Mouse (Mus musculus): ENCODE results near the gene Ier3. TPM values are rescaled to one million over a fixed set of nuclear protein-coding genes. Genes with fewer than 3 reads are reported as not detected.

Ier3 gene
- 10 to 100 TPM; 23.9 to 27.8 TPM for total RNA-seq (2021)
- long read RNA-seq, experiment 1, transcript Ier3-201 (2 exons, 1,131 nt): major isoform, 5 of 5 reads
- long read RNA-seq, experiment 1, partial matches to known transcripts: 0 of 5 reads
- long read RNA-seq, experiment 1, other reads (novel, unspliced or antisense): 0 of 5 reads
- long read RNA-seq, experiment 2, partial matches to known transcripts: 0 of 3 reads
- long read RNA-seq, experiment 2, other reads (novel, unspliced or antisense): 1 of 3 reads

- peak; percentile 84 to 88 for DNase-seq
- intact Hi-C loops (cut with DNase I): loop anchor here (2.0 kb wide), 1 partner anchor 35 kb away; no protein-coding TSS in a partner anchor
Measured at GRCm38 (mm10) chr17:35821439-35822430, at the start of gene Ier3. Gene Ier3, plus strand, starts transcription at chr17:35821684.

DNA sequence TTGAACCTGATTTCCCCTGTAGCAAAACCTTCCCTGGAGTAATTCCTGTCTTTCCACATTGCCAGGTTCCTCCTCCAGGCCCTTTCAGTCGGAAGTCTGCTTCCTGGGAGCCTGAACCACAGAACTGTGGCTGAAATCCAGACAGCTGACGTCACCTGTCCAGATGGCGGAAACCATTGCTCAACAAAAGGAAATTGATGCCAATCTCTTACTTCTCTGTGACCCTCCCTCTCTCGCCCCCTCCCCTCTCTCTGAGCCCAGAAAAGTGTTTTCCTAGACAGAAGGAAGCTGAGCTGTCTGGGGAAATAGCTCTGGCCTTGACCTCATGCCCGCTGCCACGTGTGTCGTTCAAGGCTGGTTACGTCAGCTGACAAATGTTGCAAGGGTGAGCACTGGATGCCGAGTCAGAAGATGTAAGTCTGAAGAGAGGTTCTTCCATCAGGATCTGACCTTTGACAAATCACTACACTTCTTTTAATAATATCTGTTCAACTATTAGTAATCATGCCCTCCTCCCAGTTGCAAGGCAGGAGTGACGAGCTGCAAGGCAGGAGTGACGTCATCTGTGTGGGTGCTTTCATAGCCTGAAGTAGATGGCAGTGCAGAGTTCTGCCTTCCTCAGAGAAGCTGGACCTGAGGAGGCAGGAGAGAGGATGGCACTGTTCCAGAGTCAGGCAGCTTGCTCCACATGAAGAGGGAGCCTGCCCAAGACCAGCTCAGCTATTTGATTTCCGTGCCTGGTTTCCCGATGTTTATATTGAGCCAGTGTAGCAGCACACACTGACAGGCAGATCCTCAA lies 44.5 kb upstream of the Ier3 start:
- intact Hi-C loops (cut with DNase I): no loop called here
- peak; percentile 84 to 88 for DNase-seq

- intact Hi-C loops (cut with DNase I): no loop called here
- DNase-seq: no peak
Measured at GRCm38 (mm10) chr17:35778965-35779364, 42.5 kb upstream of the Ier3 start.

GRCm38 (mm10) chr17:35779466-35780205 lies 41.8 kb upstream of the Ier3 start:
- DNase-seq: no peak
- intact Hi-C loops (cut with DNase I): no loop called here

GRCm38 (mm10) chr17:35780362-35780761 lies 41.1 kb upstream of the Ier3 start:
- no peak for DNase-seq
- intact Hi-C loops (cut with DNase I): no loop called here

DNA sequence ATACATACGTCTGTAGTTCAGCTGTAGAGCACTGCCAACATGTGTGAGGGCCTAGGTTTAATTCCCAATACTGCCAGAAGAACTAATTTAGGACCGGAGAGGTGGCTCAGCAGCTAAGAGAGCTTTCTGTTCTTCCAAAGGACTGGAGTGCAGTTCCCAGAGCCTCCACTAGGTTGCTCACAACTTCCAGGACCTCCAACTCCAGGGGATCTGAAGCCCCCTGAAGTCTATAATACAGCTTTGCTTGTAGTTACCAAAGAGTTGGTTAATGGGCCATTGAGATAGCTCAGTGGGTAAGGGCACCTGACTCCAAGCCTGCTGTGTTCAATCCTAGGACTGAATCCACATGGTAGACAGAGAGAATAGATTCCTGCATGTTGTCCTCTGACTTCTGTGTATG lies 39.1 kb upstream of the Ier3 start:
- intact Hi-C loops (cut with DNase I): no loop called here
- DNase-seq: no peak

GRCm38 (mm10) chr17:35782924-35783323 lies 38.6 kb upstream of the Ier3 start:
- DNase-seq: no peak
- intact Hi-C loops (cut with DNase I): no loop called here

DNA sequence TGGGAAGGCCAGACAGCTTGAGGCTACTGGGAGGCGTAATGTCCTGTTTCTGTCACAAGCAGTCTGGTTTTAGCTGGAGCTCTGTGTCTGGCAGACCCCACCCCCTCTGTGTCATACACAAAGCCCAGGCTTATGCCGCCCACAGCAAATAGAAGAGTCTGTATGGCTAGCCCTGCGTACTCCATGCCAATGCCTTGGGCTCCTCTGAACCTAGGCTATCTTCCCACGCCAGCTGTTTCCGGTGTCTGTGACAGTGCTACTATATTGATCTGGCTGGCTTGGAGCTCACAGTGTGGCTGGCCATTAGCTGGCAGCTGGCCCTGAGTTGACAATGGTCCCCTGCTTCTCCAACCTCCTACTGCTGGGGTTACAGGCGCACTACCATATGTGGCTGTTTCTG lies 37.5 kb upstream of the Ier3 start:
- DNase-seq: no peak
- intact Hi-C loops (cut with DNase I): no loop called here

DNA sequence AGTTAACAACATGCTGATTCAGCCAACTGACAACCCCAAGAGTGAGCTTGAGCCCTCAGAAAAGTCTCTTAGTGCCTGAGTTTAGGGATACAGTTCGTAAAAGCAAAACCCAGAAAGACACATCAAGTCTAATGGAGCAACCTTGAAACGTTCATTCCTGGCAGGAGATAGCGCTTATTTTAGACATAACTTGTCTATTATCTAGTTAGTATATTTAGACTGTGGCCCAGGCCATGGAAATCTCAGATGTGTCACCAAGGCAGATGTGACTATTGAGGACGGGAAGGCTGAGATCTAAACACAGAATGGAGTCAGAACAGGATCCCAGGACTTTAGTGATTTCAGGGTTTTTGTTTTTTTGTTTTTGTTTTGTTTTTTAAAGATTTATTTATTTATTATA lies 36.3 kb upstream of the Ier3 start:
- DNase-seq: no peak
- intact Hi-C loops (cut with DNase I): no loop called here

- no peak for DNase-seq
- intact Hi-C loops (cut with DNase I): loop anchor here (2.0 kb wide), 1 partner anchor 33 kb away; the partner anchor contains the start of gene Ier3
Measured at GRCm38 (mm10) chr17:35787493-35787892, 34.0 kb upstream of the Ier3 start.

GRCm38 (mm10) chr17:35788025-35788424 lies 33.5 kb upstream of the Ier3 start:
- intact Hi-C loops (cut with DNase I): no loop called here
- DNase-seq: no peak

DNA sequence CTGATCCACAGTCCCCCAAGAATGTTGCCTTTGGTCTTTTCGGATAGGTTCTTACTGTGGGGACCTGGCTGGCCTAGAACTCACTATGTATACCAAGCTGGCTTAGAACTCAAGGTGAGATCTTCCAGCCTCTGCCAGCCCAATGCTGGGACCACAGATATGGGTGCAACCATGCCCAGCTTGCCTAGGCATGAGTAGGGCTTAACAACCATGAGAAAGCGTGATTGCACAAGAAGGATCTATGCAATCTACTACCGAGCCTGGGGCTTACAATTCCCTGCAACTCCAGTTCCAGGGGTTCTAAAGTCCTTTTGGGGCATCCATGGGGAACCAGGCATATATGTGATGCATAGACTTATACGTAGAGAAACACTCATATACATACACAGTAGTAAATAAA lies 30.6 kb upstream of the Ier3 start:
- no peak for DNase-seq
- intact Hi-C loops (cut with DNase I): no loop called here

DNA sequence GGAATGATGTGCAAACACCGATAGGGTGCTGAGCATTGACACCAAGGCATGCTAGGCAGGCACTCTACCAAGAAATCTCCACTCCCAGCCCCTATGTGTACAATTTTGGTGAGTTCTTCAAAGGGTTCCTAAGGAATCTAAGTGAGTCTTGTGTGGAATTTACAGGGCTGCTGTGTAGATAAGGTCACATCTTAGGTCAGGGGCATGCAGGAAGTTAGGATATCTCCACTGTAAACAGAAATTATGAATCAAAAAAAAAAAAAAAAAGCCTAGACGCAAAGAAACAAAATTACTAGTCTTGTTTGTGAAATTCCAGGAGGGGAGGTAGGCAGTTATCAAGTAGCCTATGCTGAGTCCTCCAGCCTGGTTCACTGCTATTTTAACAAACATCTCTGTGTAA lies 28.6 kb upstream of the Ier3 start:
- no peak for DNase-seq
- intact Hi-C loops (cut with DNase I): no loop called here

- DNase-seq: no peak
- intact Hi-C loops (cut with DNase I): no loop called here
Measured at GRCm38 (mm10) chr17:35795099-35795498, 26.4 kb upstream of the Ier3 start.

GRCm38 (mm10) chr17:35795656-35796055 lies 25.8 kb upstream of the Ier3 start:
- DNase-seq: no peak
- intact Hi-C loops (cut with DNase I): no loop called here

- intact Hi-C loops (cut with DNase I): no loop called here
- DNase-seq: no peak
Measured at GRCm38 (mm10) chr17:35796835-35797234, 24.6 kb upstream of the Ier3 start.

DNA sequence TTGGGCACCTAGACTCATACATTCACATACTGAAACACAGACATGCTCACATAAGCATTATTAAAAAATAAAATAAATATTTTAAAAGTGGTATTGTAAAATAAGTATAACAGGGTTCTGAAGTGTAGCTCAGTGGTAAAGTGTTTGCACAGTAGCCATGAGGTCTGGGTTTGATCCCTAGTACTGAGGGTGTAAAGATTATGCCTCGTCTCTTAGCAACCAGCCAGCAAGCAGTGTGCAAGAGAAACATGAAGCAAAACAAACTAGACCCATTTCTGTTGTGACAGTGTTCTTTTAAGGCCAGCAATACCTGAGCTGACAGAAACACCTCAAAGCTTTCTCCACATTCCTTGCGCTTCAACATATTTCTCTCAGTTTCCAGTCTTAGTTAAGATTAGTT lies 20.6 kb upstream of the Ier3 start:
- intact Hi-C loops (cut with DNase I): no loop called here
- no peak for DNase-seq

GRCm38 (mm10) chr17:35803020-35803419 lies 18.5 kb upstream of the Ier3 start:
- DNase-seq: no peak
- intact Hi-C loops (cut with DNase I): no loop called here

DNA sequence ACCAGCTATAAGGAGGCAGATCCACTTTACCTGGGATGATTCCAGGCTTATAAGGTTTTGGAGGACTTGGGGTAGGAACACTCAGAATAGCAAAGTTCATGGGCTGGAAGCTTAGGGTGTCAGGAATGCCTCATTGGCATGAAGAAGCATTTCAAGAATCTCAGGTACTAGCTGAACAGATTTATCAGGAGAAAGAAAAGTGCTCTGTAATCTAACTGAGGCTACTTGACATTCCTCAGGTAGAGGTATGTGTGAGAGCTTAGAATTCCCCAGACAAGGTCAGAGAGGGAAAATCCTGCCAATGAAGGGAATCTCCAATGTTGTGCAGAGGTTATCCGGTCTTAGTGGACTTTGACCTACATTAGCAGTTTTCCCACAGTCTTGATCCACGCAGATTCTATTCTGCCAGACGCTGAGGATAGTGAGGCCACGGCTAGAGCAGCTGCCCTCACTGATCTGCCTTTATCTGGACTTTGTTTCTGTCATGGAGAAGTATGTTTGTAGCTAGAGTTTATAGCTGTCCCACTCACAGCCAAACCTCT lies 17.6 kb upstream of the Ier3 start:
- intact Hi-C loops (cut with DNase I): no loop called here
- DNase-seq: no peak

DNA sequence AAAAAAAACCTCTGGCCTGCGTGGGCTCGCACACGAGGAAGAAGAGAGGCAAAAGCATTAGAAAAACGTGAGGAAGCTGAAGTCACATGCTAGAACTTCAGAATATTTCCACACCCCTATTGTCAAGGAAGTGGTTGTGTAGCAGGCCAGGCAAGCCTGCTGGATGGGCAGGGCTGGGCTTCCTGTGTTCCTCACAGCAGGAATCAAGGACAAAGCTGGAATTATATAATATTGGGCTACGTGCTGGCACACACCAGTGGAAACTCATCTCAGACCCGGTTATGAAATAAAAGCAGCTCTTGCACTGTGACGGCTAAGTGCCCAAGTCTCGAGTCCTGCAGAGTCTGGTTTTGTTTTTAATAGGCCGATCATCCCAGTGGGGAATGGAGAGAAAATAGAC lies 13.4 kb upstream of the Ier3 start:
- intact Hi-C loops (cut with DNase I): loop anchor here (5.0 kb wide), 1 partner anchor 66 kb away; no protein-coding TSS in a partner anchor

More for the DNA sequence above, 13.4 kb upstream of the Ier3 start:
- peak; percentile 54 to 66 for DNase-seq
